Mouse (Mus musculus): Measurements from ENCODE around the gene AC124108.1. TPM values are rescaled to one million over a fixed set of nuclear protein-coding genes. Genes with fewer than 3 reads are reported as not detected.

The AC124108.1 gene
- polyA plus RNA-seq, 1 experiment: not detected

DNA sequence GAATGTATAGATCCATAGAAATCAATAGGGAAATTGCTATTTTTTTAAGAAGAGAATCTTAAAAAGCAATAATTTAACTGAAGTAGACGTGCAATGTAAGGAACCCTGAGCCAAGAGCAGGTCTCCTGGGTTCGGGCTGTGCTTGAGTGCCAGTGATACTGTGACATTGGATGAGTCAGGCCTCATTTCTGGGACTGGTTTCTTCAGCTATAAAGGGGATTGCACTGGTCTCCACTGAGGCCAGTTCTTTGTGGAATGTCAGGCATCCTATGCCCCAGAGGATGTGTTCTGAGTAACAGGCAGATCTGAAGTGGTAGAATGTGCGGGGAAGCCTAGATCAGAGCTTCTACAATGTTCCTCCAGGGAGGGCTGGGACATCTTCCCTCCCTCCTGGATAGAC is 15.6 kb downstream of the AC124108.1 start:
- Histone ChIP-seq H3K36me3 (ENCODE audit: control insufficient read depth) (no peaks in the 10 kb centered on the region), H3K27me3 (ENCODE audit: control insufficient read depth) (peaks cover 56% of the 10 kb centered on the region), H3K9me3 (ENCODE audit: control insufficient read depth, low read length) (no peaks in the 10 kb centered on the region), H3K4me1 (ENCODE audit: control insufficient read depth) (no peaks in the 10 kb centered on the region), H3K4me3 (replicated peaks) (no peak overlapping the region)
- TF ChIP-seq TAL1 (IDR thresholded peaks at IDR 0.05; ENCODE audit: low read length) (no peak), GATA1 (IDR thresholded peaks at IDR 0.05; ENCODE audit: low read length) (no peak)

GRCm38 (mm10) chr1:132208154-132208553 is 16.9 kb downstream of the AC124108.1 start:
- Histone ChIP-seq H3K4me3 (replicated peaks) (no peak overlapping the region), H3K9me3 (ENCODE audit: control insufficient read depth, low read length) (no peaks in the 10 kb centered on the region), H3K27me3 (ENCODE audit: control insufficient read depth) (peaks cover 61% of the 10 kb centered on the region), H3K4me1 (ENCODE audit: control insufficient read depth) (peaks cover 5% of the 10 kb centered on the region; the same call in 1 of the 2 replicates), H3K36me3 (ENCODE audit: control insufficient read depth) (no peaks in the 10 kb centered on the region)
- TF ChIP-seq GATA1 (IDR thresholded peaks at IDR 0.05; ENCODE audit: low read length) (no peak), TAL1 (IDR thresholded peaks at IDR 0.05; ENCODE audit: low read length) (no peak)

GRCm38 (mm10) chr1:132209400-132209799 is 18.1 kb downstream of the AC124108.1 start:
- H3K9me3 ChIP-seq (ENCODE audit: control insufficient read depth, low read length): no peaks in the 10 kb centered on the region
- H3K27me3 ChIP-seq (ENCODE audit: control insufficient read depth): peaks cover 55% of the 10 kb centered on the region
- no peak for TF ChIP-seq GATA1 (IDR thresholded peaks at IDR 0.05; ENCODE audit: low read length)
- no peak for TF ChIP-seq TAL1 (IDR thresholded peaks at IDR 0.05; ENCODE audit: low read length)
- peaks cover 5% of the 10 kb centered on the region; the same call in 1 of the 2 replicates for H3K4me1 ChIP-seq (ENCODE audit: control insufficient read depth)
- H3K4me3 ChIP-seq (replicated peaks): no peak overlapping the region
- H3K36me3 ChIP-seq (ENCODE audit: control insufficient read depth): no peaks in the 10 kb centered on the region

DNA sequence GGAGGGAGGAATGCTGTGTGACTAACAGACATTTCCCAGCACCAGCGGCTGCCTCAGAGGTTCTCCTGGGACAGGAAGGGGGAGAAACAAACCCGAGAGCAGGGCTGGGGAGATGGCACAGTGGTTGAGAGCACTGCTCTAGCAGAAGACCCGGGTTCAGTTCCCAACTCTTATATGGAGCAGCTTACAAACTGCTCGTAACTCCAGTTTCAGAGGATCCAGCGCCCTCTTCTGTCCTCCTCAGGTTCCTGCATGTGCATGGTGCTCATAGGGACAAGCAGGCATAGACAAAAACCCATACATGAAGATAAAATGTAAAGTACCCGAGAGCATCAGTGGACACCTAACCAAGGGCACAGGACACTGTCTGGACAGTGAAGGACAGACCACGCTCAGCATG is 19.7 kb downstream of the AC124108.1 start:
- H3K36me3 ChIP-seq (ENCODE audit: control insufficient read depth): no peaks in the 10 kb centered on the region
- H3K9me3 ChIP-seq (ENCODE audit: control insufficient read depth, low read length): no peaks in the 10 kb centered on the region
- H3K4me3 ChIP-seq (replicated peaks): no peak overlapping the region
- no peak for TF ChIP-seq TAL1 (IDR thresholded peaks at IDR 0.05; ENCODE audit: low read length)
- TF ChIP-seq GATA1 (IDR thresholded peaks at IDR 0.05; ENCODE audit: low read length): no peak
- peaks cover 5% of the 10 kb centered on the region; the same call in 1 of the 2 replicates for H3K4me1 ChIP-seq (ENCODE audit: control insufficient read depth)
- H3K27me3 ChIP-seq (ENCODE audit: control insufficient read depth): peaks cover 45% of the 10 kb centered on the region

GRCm38 (mm10) chr1:132211672-132212071 is 20.4 kb downstream of the AC124108.1 start:
- no peaks in the 10 kb centered on the region for H3K36me3 ChIP-seq (ENCODE audit: control insufficient read depth)
- H3K4me3 ChIP-seq (replicated peaks): no peak overlapping the region
- H3K4me1 ChIP-seq (ENCODE audit: control insufficient read depth): peaks cover 5% of the 10 kb centered on the region; the same call in 1 of the 2 replicates
- peaks cover 41% of the 10 kb centered on the region for H3K27me3 ChIP-seq (ENCODE audit: control insufficient read depth)
- no peaks in the 10 kb centered on the region for H3K9me3 ChIP-seq (ENCODE audit: control insufficient read depth, low read length)
- TF ChIP-seq TAL1 (IDR thresholded peaks at IDR 0.05; ENCODE audit: low read length) (no peak), GATA1 (IDR thresholded peaks at IDR 0.05; ENCODE audit: low read length) (no peak)

GRCm38 (mm10) chr1:132212218-132212617 is 21.0 kb downstream of the AC124108.1 start:
- H3K27me3 ChIP-seq (ENCODE audit: control insufficient read depth): peaks cover 41% of the 10 kb centered on the region
- TF ChIP-seq GATA1 (IDR thresholded peaks at IDR 0.05; ENCODE audit: low read length) (no peak), TAL1 (IDR thresholded peaks at IDR 0.05; ENCODE audit: low read length) (no peak)
- no peaks in the 10 kb centered on the region for H3K36me3 ChIP-seq (ENCODE audit: control insufficient read depth)
- peaks cover 5% of the 10 kb centered on the region; the same call in 1 of the 2 replicates for H3K4me1 ChIP-seq (ENCODE audit: control insufficient read depth)
- peak overlapping the region; percentile 32 for H3K4me3 ChIP-seq (replicated peaks)
- H3K9me3 ChIP-seq (ENCODE audit: control insufficient read depth, low read length): no peaks in the 10 kb centered on the region

DNA sequence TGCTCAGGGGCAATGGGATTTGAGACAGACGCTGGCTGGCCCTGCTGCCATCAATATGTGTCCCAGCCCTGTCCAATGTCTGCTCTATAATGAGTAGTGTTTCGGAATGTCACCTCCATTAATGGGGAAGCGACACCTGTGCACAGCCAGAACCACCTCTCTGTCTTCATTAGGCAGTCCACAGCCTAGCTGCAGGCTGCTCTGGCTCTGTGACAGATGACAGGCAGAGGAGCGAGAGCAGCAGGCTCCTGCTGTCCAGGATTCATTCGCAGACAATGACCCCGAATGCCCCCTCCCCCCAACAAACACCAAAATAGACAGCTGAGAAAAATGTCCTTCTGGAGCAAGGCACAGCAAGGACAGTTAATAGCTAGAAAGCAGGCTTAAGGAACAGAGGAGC is 21.8 kb downstream of the AC124108.1 start:
- H3K4me3 ChIP-seq (replicated peaks): no peak overlapping the region
- H3K9me3 ChIP-seq (ENCODE audit: control insufficient read depth, low read length): no peaks in the 10 kb centered on the region
- peaks cover 35% of the 10 kb centered on the region for H3K27me3 ChIP-seq (ENCODE audit: control insufficient read depth)
- TF ChIP-seq GATA1 (IDR thresholded peaks at IDR 0.05; ENCODE audit: low read length): no peak
- TF ChIP-seq TAL1 (IDR thresholded peaks at IDR 0.05; ENCODE audit: low read length): no peak
- no peaks in the 10 kb centered on the region for H3K36me3 ChIP-seq (ENCODE audit: control insufficient read depth)
- H3K4me1 ChIP-seq (ENCODE audit: control insufficient read depth): peaks cover 5% of the 10 kb centered on the region; the same call in 1 of the 2 replicates

DNA sequence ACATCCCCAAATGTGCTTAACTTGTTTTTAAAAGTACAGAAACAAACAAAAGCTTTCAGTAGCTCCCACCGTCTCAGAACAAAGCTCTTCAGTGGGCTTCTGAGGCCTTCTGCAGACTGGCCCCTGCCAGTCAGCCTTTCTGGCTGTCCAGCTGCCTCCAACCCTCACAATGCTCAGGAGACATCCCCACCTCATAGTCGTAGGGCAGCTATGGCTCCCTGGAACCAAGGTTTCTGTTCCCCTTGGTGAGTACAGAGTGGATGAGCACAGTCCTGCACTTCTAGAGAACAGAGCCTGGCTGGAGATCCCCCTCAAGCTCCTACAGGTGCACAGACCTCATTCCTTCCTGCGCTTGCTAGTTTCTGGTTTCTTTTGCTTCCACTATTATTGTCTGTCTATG is 25.0 kb downstream of the AC124108.1 start:
- no peak overlapping the region for H3K4me3 ChIP-seq (replicated peaks)
- no peaks in the 10 kb centered on the region for H3K9me3 ChIP-seq (ENCODE audit: control insufficient read depth, low read length)
- peaks cover 5% of the 10 kb centered on the region; the same call in 1 of the 2 replicates for H3K4me1 ChIP-seq (ENCODE audit: control insufficient read depth)
- peaks cover 26% of the 10 kb centered on the region for H3K27me3 ChIP-seq (ENCODE audit: control insufficient read depth)
- H3K36me3 ChIP-seq (ENCODE audit: control insufficient read depth): no peaks in the 10 kb centered on the region
- no peak for TF ChIP-seq GATA1 (IDR thresholded peaks at IDR 0.05; ENCODE audit: low read length)

DNA sequence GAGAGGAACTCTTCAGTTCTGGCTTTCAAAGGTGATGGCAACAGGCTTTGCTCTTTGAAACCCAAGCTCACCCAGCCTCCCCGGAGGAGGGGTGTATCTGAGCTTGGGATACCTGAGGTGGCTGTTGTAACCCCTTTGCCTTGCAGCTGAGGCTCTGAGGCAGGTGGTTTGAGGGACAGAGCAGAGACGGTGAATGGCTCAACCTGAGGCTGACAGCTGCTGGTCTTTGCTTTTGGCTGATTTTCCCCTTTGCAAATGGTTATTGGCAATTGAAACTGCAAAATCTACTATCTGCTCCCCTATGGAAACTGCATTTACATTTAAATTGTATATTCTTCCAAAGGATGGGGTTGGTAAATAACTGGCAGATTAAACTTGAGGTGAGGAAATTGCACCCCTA is 30.4 kb downstream of the AC124108.1 start:
- Histone ChIP-seq H3K4me1 (ENCODE audit: control insufficient read depth) (no peaks in the 10 kb centered on the region), H3K27me3 (ENCODE audit: control insufficient read depth) (peaks cover 9% of the 10 kb centered on the region), H3K36me3 (ENCODE audit: control insufficient read depth) (no peaks in the 10 kb centered on the region), H3K9me3 (ENCODE audit: control insufficient read depth, low read length) (no peaks in the 10 kb centered on the region), H3K4me3 (replicated peaks) (no peak overlapping the region)
- TF ChIP-seq TAL1 (IDR thresholded peaks at IDR 0.05; ENCODE audit: low read length) (no peak), GATA1 (IDR thresholded peaks at IDR 0.05; ENCODE audit: low read length) (no peak)

DNA sequence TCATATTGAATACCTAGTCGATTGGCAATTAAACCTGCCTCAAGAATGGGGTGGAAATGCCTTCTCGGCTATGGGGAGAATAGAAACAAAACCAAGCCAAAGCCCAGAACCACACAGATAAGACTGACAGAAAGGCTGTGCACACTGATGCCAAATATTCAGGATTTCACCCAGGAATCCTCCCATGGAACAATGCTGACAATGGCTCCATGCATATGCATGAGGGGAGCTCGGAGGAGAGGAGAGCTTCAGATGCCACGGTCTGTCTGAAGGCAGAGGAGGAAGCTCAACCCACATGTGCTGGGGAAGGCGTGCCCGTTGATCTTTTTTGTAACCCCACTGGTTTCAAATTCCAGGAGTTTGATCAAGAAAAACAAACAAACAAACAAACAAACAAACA is 30.9 kb downstream of the AC124108.1 start:
- H3K27me3 ChIP-seq (ENCODE audit: control insufficient read depth): peaks cover 9% of the 10 kb centered on the region
- no peak overlapping the region for H3K4me3 ChIP-seq (replicated peaks)
- TF ChIP-seq GATA1 (IDR thresholded peaks at IDR 0.05; ENCODE audit: low read length) (no peak), TAL1 (IDR thresholded peaks at IDR 0.05; ENCODE audit: low read length) (no peak)
- H3K36me3 ChIP-seq (ENCODE audit: control insufficient read depth): no peaks in the 10 kb centered on the region
- H3K9me3 ChIP-seq (ENCODE audit: control insufficient read depth, low read length): no peaks in the 10 kb centered on the region
- no peaks in the 10 kb centered on the region for H3K4me1 ChIP-seq (ENCODE audit: control insufficient read depth)
